Mouse (Mus musculus) 3134 (cell line): ENCODE results near the gene Leng8.

Experiments
- DNase-seq: peaks from one replicate; pipeline ENCODE4 v3.0.0-alpha.2; 2011; ENCODE audit warnings: low spot score; ENCODE audit not compliant: insufficient read length; ENCODE audit errors: extremely low read depth

Gene Leng8

DNA sequence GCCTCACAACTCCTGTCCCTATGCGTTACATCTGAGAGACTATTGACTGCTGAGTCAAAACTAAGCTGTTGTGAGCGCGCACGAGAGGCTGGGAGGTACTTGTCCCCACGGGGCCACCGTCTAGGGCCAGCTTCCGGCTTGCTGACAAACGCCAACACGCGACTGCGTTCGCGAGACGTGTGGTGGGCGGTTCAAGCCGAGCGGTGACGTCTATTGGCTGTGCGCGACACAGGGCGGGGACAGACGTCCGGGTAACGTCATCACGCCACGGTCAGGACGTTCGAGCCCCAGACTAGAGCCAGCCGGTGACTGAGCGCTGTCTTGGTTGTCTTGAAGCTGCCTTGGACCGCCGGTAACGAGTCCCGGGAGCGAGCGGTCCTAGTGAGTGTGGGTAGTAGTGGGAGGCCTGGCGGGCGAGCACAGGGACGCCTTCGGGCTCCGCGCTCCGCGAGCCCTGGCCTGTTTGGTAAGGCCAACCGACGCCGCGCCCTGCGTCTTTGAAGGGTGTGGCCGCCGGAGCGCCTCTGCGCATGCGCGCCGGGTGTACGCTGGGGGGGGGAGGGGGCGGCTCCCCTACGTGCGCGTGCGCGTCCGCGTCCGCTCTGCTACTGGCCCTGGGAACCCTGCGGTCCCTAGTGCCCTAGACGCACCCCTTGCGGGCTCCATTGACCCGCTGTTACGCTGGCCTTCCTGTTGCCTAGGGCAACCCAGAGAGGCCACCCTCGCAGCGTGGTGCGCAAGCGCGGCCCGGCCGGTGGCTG lies at the start of gene Leng8:
TSS of gene Leng8 (plus strand) at position 269 of the 761 bp plus-strand sequence.
- DNase-seq = peak; percentile 99

- DNase-seq = no peak
These were observed 49.5 kb upstream of the Leng8 start for GRCm38 (mm10) chr7:4087238-4087895.

- no peak for DNase-seq
These were observed 48.9 kb upstream of the Leng8 start for GRCm38 (mm10) chr7:4087896-4088480.

GRCm38 (mm10) chr7:4088679-4089078 lies 48.2 kb upstream of the Leng8 start:
- DNase-seq = no peak

- no peak for DNase-seq
These were observed 45.7 kb upstream of the Leng8 start for GRCm38 (mm10) chr7:4091170-4091569.

GRCm38 (mm10) chr7:4098301-4098700 lies 38.5 kb upstream of the Leng8 start:
- DNase-seq = no peak

DNA sequence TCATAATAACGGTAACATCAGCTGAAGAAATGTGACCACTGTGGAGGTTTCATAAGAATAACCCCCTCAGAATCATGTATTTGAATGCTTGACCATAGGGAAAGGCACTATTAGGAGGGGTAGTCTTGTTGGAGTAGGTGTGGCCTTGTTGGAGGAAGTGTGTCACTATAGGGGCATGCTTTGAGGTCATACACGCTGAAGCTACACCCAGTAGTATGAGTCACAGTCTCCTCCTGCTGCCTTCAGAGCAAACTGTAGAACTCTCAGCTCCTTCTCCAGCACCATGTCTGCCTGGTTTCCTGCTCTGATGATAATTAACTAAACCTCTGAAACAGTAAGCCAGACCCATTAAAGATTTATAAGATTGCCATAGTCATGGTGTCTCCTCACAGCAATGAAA lies 38.0 kb upstream of the Leng8 start:
- DNase-seq = peak; percentile 50

DNA sequence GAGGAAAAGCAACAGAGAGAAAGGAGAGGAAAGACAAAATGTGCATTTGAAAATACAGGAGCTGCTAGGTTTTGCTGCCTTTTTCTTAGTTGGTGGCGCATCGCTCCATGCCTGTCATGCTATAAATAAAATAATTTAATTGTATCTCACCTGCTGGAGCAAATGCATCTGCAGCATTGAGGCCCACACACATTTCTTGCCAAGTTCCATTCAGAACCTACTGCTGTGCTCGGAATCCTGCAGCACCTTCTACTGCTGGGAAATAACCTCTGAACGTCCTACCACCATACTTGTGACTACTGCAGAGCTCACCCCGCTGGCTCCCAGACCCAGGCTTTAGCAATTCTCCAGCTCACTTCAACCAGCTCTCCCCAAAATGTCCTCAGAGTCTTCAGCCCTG lies 35.7 kb upstream of the Leng8 start:
- no peak for DNase-seq

- DNase-seq = no peak
These were observed 33.4 kb upstream of the Leng8 start for GRCm38 (mm10) chr7:4103411-4103810.

- DNase-seq = no peak
These were observed 25.1 kb upstream of the Leng8 start for GRCm38 (mm10) chr7:4111766-4112165.

GRCm38 (mm10) chr7:4117050-4117814 lies 19.6 kb upstream of the Leng8 start:
- DNase-seq = no peak

DNA sequence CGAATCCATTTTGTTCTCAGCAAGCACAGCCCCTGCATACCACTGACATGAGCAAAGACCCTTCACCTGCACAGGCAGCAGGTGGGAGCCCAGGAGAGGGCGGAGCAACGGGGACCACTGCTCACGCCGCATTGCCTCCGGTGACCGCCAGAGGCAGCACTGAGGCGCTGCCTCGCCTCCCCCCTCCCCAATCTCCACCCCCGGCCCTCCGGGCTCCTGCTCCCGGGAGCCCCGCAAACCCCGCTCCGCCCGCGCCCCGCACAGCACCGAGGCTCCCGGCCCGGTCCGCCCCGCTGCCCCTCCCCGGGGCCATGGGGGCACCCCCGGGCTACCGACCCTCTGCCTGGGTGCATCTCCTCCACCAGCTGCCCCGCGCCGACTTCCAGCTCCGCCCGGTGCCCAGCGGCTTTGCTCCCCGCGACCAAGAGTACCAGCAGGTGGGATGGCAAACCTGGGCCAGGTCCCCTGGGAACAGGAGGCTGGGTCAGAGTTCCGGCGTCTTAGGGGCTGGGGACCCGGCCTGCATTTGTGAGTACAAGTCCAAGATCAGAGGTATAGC lies 17.4 kb upstream of the Leng8 start, which contains the start of gene Ttyh1:
TSS of gene Ttyh1 (plus strand) at position 65 of the 559 bp plus-strand sequence.
- no peak for DNase-seq

DNA sequence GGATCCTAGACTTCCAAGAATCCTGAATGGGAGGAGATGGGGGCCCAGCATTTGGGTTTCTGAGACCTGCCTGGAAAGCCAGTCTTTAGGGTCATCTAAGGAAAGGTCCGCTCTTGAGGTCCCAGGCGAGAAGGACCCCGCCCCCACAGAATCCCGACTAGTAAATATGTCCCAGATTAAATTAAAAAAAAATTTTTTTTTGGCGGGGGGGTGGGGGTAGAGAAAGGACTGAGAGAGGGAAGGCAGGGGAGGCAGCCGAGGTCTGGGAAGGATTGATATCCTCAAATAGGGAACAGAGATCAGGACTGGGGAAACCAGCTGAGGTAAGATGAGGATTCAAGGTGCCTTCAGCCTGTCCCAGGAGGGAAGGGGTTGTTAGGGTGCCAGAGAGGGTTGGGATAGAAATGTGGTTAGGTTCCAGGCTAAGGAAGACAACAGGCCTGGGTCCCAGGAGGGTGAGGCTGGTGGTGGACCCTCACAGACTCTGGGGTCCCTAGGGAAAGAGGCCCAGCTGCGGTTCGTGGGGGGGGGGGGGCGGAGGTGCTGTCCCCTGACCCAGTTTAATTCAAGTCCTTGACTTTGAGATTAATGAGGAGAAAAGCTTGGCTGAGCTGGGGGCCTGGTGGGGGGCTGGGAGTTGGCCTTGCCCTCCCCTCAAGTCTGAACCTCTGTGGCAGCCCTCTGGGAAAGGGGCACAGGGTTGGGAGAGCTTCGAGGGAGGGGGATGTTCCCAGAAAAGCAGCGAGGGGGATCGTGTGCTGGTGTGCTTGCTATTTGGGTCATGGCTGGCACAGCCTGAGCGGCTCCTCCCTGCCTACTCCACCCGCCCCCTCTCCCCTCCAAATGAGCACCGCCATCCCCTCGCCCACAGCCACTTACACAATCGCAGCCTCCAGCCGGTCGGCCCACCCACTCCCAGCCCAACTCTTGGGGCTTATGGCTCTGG lies 16.6 kb upstream of the Leng8 start:
- no peak for DNase-seq

- no peak for DNase-seq
These were observed 14.6 kb upstream of the Leng8 start for GRCm38 (mm10) chr7:4122076-4122768.

DNA sequence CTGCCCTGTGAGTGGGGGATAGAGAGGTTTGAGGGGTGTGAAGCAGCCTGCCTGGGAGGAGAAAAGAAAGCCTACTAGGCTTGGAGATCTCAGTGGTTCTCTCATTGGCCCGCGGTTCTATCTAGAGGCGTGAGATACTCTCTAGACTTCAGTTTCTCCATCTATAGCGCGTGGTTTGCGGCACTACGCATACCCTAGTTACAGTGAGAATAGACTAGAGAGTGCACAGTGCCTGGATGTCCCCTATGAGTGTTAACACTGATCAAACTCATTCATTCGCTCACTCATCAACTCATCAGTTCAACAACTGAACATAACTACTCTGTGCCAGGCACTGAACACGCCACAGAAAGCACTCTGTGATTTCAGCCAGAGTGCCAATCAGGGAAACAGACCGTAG lies 14.1 kb upstream of the Leng8 start:
- DNase-seq = no peak

- no peak for DNase-seq
These were observed 13.1 kb upstream of the Leng8 start for GRCm38 (mm10) chr7:4123732-4124131.

- no peak for DNase-seq
These were observed 12.5 kb upstream of the Leng8 start for GRCm38 (mm10) chr7:4124315-4124759.

DNA sequence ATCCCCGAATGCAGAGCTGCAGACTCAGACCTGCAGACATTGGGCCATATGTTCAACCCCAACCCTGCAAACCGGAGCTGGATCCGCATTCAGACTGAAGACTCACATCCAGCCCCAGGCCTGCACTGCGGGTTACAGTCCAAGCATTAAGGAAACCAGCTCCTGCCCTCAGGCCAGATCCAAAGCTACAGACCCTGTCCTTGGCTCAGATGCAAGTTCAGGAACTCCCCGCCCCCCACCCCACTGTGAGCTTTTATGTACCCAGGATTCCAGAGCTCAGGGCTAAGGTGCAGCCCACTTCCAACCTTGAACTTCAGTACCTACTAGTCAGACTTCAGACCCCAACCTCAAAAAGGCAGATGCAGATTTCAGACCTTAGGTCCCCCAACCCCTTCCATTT lies 12.0 kb upstream of the Leng8 start:
- no peak for DNase-seq

- no peak for DNase-seq
These were observed 11.5 kb upstream of the Leng8 start for GRCm38 (mm10) chr7:4125306-4125705.
